Mouse (Mus musculus) testis, adult 10 weeks (tissue): Measurements from ENCODE around the gene Olfr1410. TPM values are rescaled to one million over a fixed set of nuclear protein-coding genes. Genes with fewer than 3 reads are reported as not detected.

Experiments used
- polyA plus RNA-seq: library from polyadenylated mRNA; stranded (reverse); fragments of 350-450 nt; fragmentation: Illumina TruSeq; extraction: RNeasy Lipid Tissue Mini Kit (QIAGEN cat#74804); gene quantifications from one replicate; pipeline ENCODE4 v1.2.3, GENCODE M21; 2014; ENCODE audit warnings: low read depth, low replicate concordance

Gene Olfr1410
- polyA plus RNA-seq = 0.03 TPM

GRCm38 (mm10) chr1:92605482-92605881 is at the start of gene Olfr1410:
Gene Olfr1410, plus strand, starts transcription at chr1:92605782.

GRCm38 (mm10) chr1:92571022-92571421 is 34.6 kb upstream of the Olfr1410 start, which contains the start of gene Olfr1413:
Gene Olfr1413, plus strand, starts transcription at chr1:92571322.

GRCm38 (mm10) chr1:92585479-92585878 is 20.1 kb upstream of the Olfr1410 start, which contains the start of gene Olfr1412:
Gene Olfr1412, plus strand, starts transcription at chr1:92585779.

GRCm38 (mm10) chr1:92594111-92594510 is 11.5 kb upstream of the Olfr1410 start, which contains the start of gene Olfr1411:
Gene Olfr1411, plus strand, starts transcription at chr1:92594411.

GRCm38 (mm10) chr1:92617488-92617887 is 11.9 kb downstream of the Olfr1410 start, which contains the start of gene Olfr12:
Gene Olfr12, plus strand, starts transcription at chr1:92617788.

GRCm38 (mm10) chr1:92641514-92642272 is 36.1 kb downstream of the Olfr1410 start, which contains the start of gene Cops9:
Gene Cops9, minus strand, starts transcription at chr1:92641985.

GRCm38 (mm10) chr1:92648673-92649072 is 43.1 kb downstream of the Olfr1410 start, which contains the start of gene Otos:
Gene Otos, minus strand, starts transcription at chr1:92648841.

Other genes starting within 250 kb of the Olfr1410 start
- gene Ndufa10, start 131.9 kb upstream of the Olfr1410 start, polyA plus RNA-seq = 46.3 TPM
- not detected for gene Olfr1416, start 120.7 kb upstream of the Olfr1410 start, polyA plus RNA-seq
- not detected for gene Olfr1415, start 109.7 kb upstream of the Olfr1410 start, polyA plus RNA-seq
- gene Olfr1414, start 87.1 kb upstream of the Olfr1410 start, polyA plus RNA-seq = not detected
- gene Olfr1413, start 34.5 kb upstream of the Olfr1410 start, polyA plus RNA-seq = not detected
- not detected for gene Olfr1412, start 20.0 kb upstream of the Olfr1410 start, polyA plus RNA-seq
- gene Olfr1411, start 11.4 kb upstream of the Olfr1410 start, polyA plus RNA-seq = not detected
- gene Olfr12, start 12.0 kb downstream of the Olfr1410 start, polyA plus RNA-seq = not detected
- gene Cops9, start 36.2 kb downstream of the Olfr1410 start, polyA plus RNA-seq = 116 TPM
- gene Otos, start 43.1 kb downstream of the Olfr1410 start, polyA plus RNA-seq = not detected
- gene Gpc1, start 225.9 kb downstream of the Olfr1410 start, polyA plus RNA-seq = 0.13 TPM